Mouse (Mus musculus) liver, adult (tissue): ENCODE measurements around the gene Rac1.

ENCODE experiments used
- GATA4 ChIP-seq: IDR thresholded peaks from 2 replicates; pipeline ENCODE4 v1.6.1; 2014; ENCODE audit warnings: mild to moderate bottlenecking, low read length; ENCODE audit not compliant: insufficient replicate concordance

The Rac1 gene

GRCm38 (mm10) chr5:143475153-143475844 is 52.5 kb downstream of the Rac1 start:
- TF ChIP-seq GATA4: no peak

- TF ChIP-seq GATA4: no peak
Measured at GRCm38 (mm10) chr5:143471953-143472618, 55.8 kb downstream of the Rac1 start.

GRCm38 (mm10) chr5:143471165-143471546 is 56.7 kb downstream of the Rac1 start:
- no peak for TF ChIP-seq GATA4

- TF ChIP-seq GATA4: no peak
Measured at GRCm38 (mm10) chr5:143470421-143471164, 57.2 kb downstream of the Rac1 start.

DNA sequence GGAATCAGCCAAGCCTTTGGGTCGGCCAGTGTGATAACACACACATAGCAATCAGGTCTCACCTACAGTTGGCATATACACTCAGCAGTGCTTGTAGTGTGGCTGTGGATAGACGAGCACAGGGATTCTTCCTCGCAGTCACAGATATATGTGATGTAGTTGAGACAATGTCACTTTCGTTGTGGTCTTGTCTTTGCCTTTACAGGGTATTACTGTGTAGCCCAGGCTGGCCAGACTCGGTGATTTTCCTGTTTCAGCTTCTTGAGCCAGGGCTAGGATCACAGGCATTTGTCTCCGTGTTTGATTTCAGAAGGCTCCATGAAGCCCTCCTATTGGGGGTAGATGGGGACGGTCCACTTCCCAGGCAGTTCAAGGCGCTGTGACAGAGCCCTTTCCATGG is 58.2 kb downstream of the Rac1 start:
- TF ChIP-seq GATA4: no peak

- TF ChIP-seq GATA4: no peak
Measured at GRCm38 (mm10) chr5:143467931-143468330, 59.9 kb downstream of the Rac1 start.

DNA sequence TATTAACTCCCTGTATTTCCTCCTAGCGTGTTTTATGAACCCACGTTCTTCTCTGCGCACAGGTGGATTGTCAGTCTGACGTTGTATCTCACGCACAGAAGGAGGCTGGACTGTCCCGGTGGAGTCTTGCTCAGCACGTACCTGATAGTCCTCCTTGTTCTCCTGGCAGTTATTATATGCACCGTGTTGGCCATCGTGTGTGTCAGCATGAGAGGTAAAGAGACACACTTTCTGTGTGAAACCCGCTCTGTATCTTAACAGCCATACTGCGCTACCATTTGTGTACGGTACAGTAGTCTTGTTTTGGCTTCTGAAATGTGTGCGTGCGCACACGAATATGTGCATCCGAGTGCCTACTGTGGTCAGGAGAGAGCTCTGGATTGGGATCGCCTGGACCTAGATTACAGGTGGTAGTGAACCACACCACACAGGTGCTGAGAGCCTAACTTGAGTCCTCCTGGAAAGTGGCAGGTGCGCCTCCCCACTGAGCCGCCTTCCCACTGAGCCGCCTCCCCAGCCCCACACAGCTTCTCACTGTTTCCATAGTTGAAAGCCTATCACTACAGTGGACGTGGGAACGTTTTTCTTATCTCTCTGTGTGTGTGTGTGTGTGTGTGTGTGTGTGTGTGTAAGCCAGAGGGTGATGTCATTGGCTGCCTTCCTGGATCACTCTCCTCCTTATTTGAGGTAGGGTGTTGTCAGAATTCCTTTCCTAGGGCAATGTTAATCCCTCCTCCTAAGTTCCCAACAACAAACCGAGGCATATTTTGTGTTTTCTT is 60.8 kb downstream of the Rac1 start:
- no peak for TF ChIP-seq GATA4

DNA sequence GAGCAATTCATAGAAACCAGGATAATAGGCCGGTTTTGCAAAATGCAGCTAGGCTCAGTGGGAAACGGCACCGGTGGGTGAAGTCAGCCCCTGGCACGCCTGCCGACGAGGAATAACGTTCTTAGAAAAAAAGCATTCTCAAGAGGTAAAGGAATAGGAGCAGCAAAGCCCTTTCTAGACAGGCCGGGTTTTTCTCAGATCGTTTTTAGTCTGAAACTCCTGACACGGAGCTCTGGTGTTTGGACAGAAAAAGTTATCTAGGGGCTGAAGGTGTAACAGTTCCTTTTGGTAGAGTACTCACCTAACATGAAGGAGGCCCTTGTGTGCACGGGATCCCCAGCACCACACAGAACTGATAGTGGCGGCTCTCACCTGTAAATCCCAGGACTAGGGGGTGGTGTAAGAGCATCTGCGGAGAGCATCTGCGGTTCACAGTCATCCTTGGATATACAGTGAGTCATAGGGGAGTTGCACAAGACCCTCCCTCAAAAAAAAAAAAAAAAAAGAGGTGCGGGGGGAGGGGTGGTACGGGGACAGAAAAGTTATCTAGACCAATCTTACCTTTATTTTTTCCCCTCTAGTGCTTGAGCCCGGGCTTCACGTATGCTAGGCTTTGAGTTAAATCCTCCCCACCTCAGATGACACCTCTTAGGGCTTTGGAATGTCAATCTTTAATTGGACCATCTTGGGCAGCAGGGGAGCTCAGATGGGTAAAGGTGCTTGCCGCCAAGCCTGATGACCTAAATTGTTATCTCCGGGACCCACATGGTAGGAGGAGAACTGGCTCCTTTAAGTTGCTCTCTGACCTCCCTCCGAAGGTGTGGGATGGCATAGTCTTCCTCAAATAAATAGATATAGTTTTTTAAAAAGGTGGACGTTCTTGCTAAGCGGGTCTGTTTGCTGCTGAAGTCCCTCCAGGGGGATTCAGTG is 62.4 kb downstream of the Rac1 start:
- TF ChIP-seq GATA4: no peak

DNA sequence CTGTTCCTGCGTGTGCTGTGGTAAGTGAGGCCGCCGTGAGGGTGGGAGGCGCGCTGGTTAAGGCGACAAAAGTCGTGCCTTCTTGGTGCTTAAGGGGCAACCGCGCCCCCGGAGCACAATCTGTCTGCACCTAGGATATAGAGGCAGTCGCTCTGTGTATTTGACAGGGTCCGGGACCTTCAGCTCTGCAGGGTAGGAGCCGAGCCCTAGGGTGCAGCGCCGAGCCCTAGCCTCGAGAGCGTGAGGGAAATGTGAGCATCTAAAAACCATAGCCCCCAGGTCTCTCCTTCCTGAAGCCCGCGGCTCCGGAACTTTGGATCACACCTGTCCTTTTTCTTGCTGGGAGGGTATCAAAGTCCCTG is 63.1 kb downstream of the Rac1 start:
- TF ChIP-seq GATA4: no peak

DNA sequence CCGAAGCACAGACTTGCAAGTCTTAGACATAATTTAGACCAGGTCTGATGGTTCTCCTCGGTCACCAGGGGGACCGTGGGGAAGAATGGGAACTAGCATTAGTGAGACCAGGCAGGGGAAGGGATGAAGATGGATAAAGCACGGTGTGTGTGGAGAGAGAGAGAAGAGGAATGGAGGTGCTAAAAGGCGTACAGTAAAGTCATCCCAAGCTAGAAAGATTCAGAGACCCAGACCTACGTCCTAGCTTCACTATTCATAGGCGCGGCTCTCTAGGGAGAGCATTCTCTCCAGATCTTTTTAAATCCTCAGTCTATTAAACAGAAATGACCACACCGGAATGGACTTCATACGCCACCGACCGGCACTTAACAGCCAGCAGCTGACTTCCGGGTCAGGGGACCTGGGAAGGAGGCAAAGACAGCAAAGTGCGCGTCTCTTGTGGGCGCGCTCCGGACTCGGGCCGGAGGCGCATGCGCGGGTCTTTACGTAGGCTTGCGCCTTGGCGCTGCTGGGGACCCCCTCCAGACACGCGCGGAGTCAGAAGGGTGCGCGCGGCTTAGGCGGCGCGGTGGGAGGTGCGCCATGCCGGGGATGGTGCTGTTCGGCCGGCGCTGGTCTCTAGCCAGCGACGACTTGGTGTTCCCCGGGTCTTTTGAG is 63.6 kb downstream of the Rac1 start, which contains the start of gene Daglb:
Daglb (plus strand) TSS at position 485 of the 657 bp plus-strand sequence.
- no peak for TF ChIP-seq GATA4

GRCm38 (mm10) chr5:143463671-143464070 is 64.2 kb downstream of the Rac1 start:
- TF ChIP-seq GATA4: no peak
